Mouse (Mus musculus): Measurements from ENCODE around the gene Lyve1.
A peak's percentile ranks its signal among the peaks of the same experiment; 100 is the strongest.

Gene Lyve1

GRCm38 (mm10) chr7:110853611-110854010, 9.4 kb downstream of the Lyve1 start:
- DNase-seq (ENCODE audit: low spot score), result no peak

- DNase-seq (ENCODE audit: low spot score), result no peak
Observed at GRCm38 (mm10) chr7:110851541-110852203, 11.4 kb downstream of the Lyve1 start.

DNA sequence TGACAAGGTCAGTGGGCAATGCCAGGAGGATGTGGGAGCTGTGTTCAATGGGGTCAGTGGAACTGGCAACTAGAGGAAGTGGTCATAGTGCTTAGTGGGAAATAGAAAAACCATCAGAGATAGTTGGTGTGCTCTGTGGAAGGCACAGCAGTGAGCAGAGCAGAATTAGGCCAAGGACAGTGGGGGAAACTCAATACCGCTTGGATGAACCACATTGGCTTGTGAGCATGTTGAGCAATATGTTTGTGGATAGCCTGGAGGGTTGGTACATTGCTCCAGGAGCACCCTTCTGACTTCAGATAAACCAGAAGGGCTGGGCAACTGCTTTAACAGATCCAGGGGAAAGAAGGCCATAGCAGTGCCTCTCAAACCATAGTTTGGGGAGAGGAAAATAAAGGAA, 14.7 kb downstream of the Lyve1 start:
- DNase-seq (ENCODE audit: low spot score), result no peak

- no peak for DNase-seq (ENCODE audit: low spot score)
Observed at GRCm38 (mm10) chr7:110847321-110847720, 15.7 kb downstream of the Lyve1 start.

DNA sequence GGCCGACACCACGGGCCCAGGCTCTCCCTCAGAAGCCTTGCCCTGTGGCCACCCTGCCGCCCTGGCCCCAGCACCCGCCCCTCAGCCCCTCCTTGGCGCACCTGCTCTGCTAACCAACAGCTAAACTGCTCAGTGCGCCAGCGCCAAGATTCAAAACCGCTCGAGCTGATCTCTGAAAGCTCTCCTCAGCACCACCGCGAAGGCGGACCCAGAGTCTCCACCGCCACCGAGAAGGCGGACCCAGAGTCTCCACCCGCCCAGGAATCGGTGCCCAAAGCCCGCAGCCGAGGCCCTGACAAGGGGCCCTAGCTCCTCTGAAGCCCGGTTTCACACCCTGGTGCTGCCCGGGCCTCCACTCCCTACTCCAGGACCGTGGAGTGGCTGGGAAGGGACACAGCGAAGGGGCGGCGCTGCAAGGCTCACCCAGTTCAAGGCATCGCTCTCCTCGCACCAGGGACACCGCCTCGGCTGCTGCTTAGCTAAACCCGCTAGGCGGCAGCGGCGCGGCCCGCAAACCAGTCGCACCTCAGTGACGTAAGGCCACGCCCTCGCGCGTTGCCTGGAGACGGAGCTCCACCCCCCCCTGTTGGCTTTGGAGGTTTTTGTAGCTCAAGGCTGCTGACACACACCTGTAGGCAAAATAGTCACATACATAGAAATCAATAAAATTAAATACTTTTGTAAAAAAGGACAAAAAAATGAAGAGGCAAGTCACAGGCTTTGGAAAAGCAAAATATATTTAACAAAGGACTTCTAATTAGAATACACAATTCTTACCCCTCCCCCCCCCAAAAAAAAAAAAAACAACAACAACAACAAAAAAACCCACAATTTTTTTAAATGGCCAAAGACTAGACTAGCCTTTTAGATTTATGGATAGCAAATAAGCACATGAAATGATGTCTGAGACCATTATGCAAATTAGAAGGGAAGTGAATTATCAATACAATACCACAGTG, 18.8 kb downstream of the Lyve1 start, which contains the start of gene Rnf141:
Gene Rnf141, minus strand, starts transcription at position 542 of the 959 bp plus-strand sequence.
- peak; percentile 93 for DNase-seq (ENCODE audit: low spot score)

GRCm38 (mm10) chr7:110840332-110840731, 22.7 kb downstream of the Lyve1 start:
- DNase-seq (ENCODE audit: low spot score), result no peak

DNA sequence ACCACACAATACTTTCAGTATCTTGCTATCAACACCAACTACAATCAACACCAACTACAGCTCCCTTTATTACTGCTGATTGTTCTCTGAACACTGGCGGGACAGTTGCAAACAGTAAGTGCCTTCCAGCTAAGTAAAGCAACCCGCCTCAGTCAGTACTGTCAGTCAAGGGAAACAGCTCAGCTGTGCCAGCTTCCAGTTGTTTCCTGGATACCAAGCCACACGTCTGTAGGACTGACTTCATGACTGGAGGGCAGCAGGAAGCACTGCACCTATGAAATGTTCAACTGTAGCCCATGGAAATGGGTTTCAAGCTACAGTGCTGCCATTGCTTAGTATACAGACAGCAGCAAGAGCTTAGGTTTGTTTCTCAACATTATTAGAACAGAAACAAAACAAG, 28.5 kb downstream of the Lyve1 start:
- DNase-seq (ENCODE audit: low spot score), result no peak

GRCm38 (mm10) chr7:110834018-110834417, 29.0 kb downstream of the Lyve1 start:
- DNase-seq (ENCODE audit: low spot score), result no peak

GRCm38 (mm10) chr7:110833024-110833423, 30.0 kb downstream of the Lyve1 start:
- no peak for DNase-seq (ENCODE audit: low spot score)

DNA sequence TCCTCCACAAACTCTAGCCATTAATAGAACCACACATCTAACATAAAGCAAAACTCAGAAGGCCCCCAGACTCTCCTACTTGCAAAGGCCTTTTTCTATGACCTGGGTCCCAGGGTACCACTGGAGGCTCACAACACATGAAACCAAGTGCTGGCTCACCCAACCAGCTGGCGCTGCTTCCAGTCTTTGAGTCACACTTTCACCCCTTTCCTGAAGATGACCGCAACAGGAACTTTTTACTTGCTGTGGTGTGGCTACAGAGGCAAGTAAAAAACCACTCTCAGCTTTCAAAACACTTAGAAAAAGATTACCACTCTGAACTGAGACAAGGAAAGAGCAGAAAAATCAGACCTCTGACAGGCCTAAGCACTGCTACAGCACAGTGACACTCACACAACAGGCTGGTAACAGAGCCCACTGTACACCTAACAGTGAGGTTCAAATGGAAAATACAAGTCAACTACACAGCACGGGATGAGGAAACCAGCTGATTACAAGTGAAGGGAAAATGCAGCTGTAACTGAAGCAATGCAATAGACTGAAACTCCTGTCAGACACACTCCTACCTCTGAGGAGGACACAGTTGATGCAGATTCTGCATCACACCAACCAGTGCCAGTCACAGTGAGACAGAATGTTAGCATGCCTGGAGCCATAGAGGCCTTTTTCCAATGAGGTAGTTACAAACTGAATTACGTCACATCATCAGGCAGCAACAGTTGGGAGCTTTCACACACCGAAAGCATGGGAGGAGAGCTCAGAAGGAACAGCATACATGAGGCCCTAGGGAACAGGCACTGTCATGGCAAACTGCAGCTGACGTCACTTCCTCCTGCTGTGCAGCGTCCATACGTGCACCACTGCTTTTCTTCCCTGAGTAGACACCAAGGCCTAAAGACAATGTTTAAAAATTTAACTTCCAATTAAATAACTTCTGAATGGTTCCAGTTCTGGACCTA, 38.8 kb downstream of the Lyve1 start:
- no peak for DNase-seq (ENCODE audit: low spot score)

DNA sequence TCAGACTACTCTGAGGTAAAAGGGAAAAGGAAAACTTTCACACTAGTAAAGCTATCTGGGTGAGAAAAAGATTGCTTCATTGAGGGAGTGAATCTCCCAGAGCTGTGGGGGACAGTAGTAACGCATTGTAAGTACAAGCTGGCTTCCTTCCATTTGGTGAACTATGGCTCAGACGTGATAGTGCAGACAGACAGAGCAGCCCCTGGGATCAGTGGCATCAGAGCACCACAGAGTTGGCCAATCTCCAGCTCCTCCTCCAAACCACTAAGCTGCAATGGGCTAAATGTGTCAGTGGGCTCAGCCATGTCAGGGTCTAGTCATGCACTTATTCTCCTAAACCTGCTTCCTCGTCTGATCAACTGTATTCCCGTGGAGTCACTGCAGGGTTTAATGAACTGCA, 39.4 kb downstream of the Lyve1 start:
- no peak for DNase-seq (ENCODE audit: low spot score)

DNA sequence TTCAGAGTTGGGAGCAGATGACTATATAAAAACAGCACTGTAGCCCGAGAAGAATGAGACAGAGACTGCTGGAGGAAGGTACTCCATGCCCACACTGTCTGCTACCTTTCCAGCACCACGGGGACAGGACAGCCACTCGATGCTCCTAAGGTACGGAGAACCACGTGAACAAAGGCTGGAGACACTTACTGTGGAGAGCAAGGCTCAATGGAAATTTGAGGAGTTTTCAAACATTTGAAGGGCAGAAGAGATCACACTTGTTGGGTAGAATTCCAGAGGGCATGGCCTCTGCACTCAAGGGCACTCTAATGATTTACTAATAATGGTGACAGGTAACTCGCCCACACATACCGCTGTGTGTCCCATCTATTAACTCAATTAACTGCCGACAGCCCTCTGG, 40.0 kb downstream of the Lyve1 start:
- no peak for DNase-seq (ENCODE audit: low spot score)

- no peak for DNase-seq (ENCODE audit: low spot score)
Observed at GRCm38 (mm10) chr7:110822055-110822454, 41.0 kb downstream of the Lyve1 start.

DNA sequence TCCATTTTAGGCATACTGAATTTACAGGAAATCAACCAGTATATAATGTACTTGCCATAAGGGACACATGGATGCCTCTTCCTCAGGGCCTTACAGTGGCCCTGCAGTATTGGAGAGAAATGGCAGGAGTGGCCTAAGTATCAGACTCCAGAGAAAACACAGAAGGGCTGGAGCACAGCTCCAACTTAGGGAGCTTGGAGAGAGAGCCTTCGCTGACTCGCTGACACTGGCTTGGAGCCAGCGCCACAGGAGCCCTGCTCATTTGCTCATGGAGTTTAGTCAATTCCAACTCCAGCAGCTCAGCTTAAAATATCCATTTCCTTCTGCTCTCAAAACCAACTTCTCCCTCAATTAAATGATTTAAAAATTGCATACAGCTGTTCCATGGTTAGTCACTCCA, 41.4 kb downstream of the Lyve1 start:
- no peak for DNase-seq (ENCODE audit: low spot score)

- peak; percentile 55 for DNase-seq (ENCODE audit: low spot score)
Observed at GRCm38 (mm10) chr7:110821068-110821467, 42.0 kb downstream of the Lyve1 start.

DNA sequence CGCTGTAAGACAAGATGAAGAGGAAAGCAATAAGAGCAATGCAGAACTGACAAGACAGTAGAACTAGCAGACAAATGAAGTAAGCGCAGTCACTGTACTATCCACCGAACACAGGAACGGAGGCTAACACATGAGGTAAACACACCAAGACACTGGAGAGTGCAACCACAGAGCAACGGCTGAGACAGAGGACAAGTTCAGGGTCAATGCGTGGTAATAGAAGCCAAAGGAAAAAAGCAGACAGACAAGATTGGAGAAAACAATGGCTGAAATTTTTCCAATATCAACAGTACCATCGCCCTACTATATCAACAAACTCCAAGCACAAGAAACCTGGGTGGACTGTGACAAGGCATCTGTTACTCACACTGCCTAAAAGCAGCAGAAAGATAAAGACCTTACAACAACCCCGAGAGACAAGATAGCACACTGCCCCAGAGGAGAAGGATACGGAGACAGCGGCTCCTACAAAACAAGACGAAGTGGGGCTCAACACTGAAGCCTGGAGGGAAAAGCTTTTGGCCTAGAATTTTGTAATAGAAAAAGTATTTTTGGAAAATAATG, 44.2 kb downstream of the Lyve1 start:
- no peak for DNase-seq (ENCODE audit: low spot score)

DNA sequence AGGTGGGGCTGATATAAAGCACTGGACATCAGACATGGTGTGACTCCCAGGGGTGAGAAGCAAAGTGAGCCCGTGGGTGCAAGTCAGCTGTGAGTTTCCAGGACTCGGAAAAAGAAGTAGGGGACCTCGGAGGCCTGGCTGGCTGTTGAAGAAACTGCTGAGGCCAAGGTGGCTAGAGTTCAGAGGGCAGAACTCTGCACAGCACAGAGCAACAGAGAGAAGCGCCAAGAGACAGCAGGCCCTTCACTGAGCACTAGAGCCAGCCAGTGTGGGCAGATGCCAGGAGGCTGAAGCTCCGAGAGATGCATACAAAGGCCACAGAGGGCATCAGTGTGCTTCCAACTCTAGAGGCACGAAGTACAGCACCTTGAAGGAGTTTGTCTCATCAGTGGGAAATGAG, 44.8 kb downstream of the Lyve1 start:
- no peak for DNase-seq (ENCODE audit: low spot score)

GRCm38 (mm10) chr7:110816037-110816436, 47.0 kb downstream of the Lyve1 start:
- DNase-seq (ENCODE audit: low spot score), result peak; percentile 78

DNA sequence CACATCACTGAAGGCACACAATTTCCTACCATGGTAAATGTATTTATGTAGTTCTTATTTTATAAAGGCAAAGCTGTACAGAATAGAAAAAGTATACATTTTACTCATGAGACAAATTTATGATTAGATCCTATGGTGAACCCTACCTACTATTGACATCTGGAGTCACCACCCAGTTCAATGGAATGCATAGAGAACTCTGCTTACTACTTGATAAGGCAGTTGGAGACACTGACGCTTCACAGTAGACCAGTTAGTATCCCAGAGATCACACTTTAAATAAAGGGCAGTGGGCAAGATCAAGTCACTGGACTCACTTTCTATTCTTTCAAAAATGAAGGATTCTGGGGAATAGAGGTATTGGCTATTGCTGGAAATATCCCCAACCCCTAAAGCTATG, 49.1 kb downstream of the Lyve1 start:
- no peak for DNase-seq (ENCODE audit: low spot score)

GRCm38 (mm10) chr7:110811529-110811928, 51.5 kb downstream of the Lyve1 start:
- DNase-seq (ENCODE audit: low spot score), result no peak

GRCm38 (mm10) chr7:110810995-110811394, 52.0 kb downstream of the Lyve1 start:
- no peak for DNase-seq (ENCODE audit: low spot score)

Data from layer of hippocampus, adult 11-12 months (tissue).